Comparison of ENCODE assay signal across 9 mouse cellular contexts in genomic region chr4:3084021-3084545, GRCm38 (mm10).
A peak's percentile ranks its signal among the peaks of the same experiment; 100 is the strongest.
DNase-seq lines count a peak whose midpoint lies in the region; ATAC-seq and TF ChIP-seq lines count a peak whose summit lies in the region.
"Had no signal": no experiment of that assay in that cellular context is flagged by ENCODE, and none has a peak within 500 bp of the region (broad histone marks: within the 10 kb centered on the region; RNA-seq: fewer than 3 reads in every experiment).

No protein-coding gene starts in this region.

- peak; percentile 5; the same call in 1 of the 2 replicates for ATAC-seq in liver, embryonic 15.5 days (ENCODE audit: insufficient read depth)
- no peak for ATAC-seq in activated CD4-positive, CD25-positive, alpha-beta regulatory T cell, adult 4 months

- H3K9ac ChIP-seq in liver, embryonic 15.5 days = no peak overlapping the region

- H3K4me2 ChIP-seq in liver, embryonic 15.5 days = no peak overlapping the region

- WGBS in lung, adult 2 months = 56% methylated on average over 3 of the region's 3 CpGs
- WGBS in liver, embryonic 15.5 days (ENCODE audit: insufficient replicate concordance) = 38% methylated on average over 3 of the region's 3 CpGs

- TF ChIP-seq POLR2A in lung, adult 2 months (IDR thresholded peaks at IDR 0.05; ENCODE audit: borderline replicate concordance, extremely low read depth, low read depth, low read length) = no peak

- peaks cover 40% of the 10 kb centered on the region for H3K9me3 ChIP-seq in liver, embryonic 15.5 days (replicated peaks)

- H3K4me1 ChIP-seq in lung, adult 2 months (ENCODE audit: control insufficient read depth, insufficient read depth, low read length) = no peaks in the 10 kb centered on the region
- no peaks in the 10 kb centered on the region for H3K4me1 ChIP-seq in liver, embryonic 15.5 days (replicated peaks)

- no peak overlapping the region for H3K27ac ChIP-seq in liver, embryonic 15.5 days (replicated peaks)
- H3K27ac ChIP-seq in layer of hippocampus, adult 2 months = no peak overlapping the region

- peak; percentile 1 for DNase-seq in lung, adult 2 months
- no peak for DNase-seq in lung, postnatal 36 days
- peak; percentile 33 for DNase-seq in adipocyte (ENCODE audit: low spot score)
- DNase-seq in forelimb bud, embryonic 11.5 days (ENCODE audit: low read depth, low spot score) = peak; percentile 27
- no peak for DNase-seq in layer of hippocampus, adult 2 months (ENCODE audit: low spot score in 2 of 2)
- DNase-seq in ovary, postnatal 14 days (ENCODE audit: low spot score) = no peak

- no peaks in the 10 kb centered on the region for H3K36me3 ChIP-seq in liver, embryonic 15.5 days (replicated peaks)

- H3K4me3 ChIP-seq in lung, adult 2 months (replicated peaks; ENCODE audit: extremely low read depth, low read depth, low read length) = no peak overlapping the region
- H3K4me3 ChIP-seq in liver, embryonic 15.5 days (replicated peaks) = no peak overlapping the region
- no peak overlapping the region for H3K4me3 ChIP-seq in layer of hippocampus, adult 2 months
- H3K4me3 ChIP-seq: myocyte had no signal

- H3K27me3 ChIP-seq in liver, embryonic 15.5 days = no peaks in the 10 kb centered on the region

- TF ChIP-seq CTCF in lung, adult 2 months (IDR thresholded peaks at IDR 0.05; ENCODE audit: insufficient read depth, low read length) = no peak
- no peak for TF ChIP-seq CTCF in layer of hippocampus, adult 2 months (conservative IDR thresholded peaks at IDR 0.05)

Comparison
In these comparisons a context has a peak if more than half of its experiments do, and no peak if none do; other contexts are left out.
1. DNase-seq: peak in lung, adult 2 months (single experiment), adipocyte (single experiment) and forelimb bud, embryonic 11.5 days (single experiment); none in lung, postnatal 36 days (single experiment), layer of hippocampus, adult 2 months (0 of 2) and ovary, postnatal 14 days (single experiment).